Mouse (Mus musculus) thymus, adult 2 months (tissue): ENCODE data around the gene Carmil3. TPM values are rescaled to one million over a fixed set of nuclear protein-coding genes. Genes with fewer than 3 reads are reported as not detected.

Source experiments
- DNase-seq: peaks from one replicate; pipeline ENCODE4 v3.0.0; 2021
- H3K27ac ChIP-seq: fragments of 200-500 bp; 2 replicates; pipeline ENCODE4 v1.5.1; 2012; ENCODE audit warnings: low read length, control low read depth; ENCODE audit not compliant: control insufficient read depth, insufficient read depth
- H3K27me3 ChIP-seq: fragments of 200-500 bp; 2 replicates; pipeline ENCODE4 v1.6.1; 2012; ENCODE audit warnings: mild to moderate bottlenecking, low read length, moderate library complexity, mixed read lengths; ENCODE audit not compliant: control insufficient read depth, insufficient read depth
- H3K36me3 ChIP-seq: fragments of 200-500 bp; 2 replicates; pipeline ENCODE4 v1.6.1; 2012; ENCODE audit warnings: mild to moderate bottlenecking, low read length, moderate library complexity; ENCODE audit not compliant: control insufficient read depth, insufficient read depth
- H3K4me1 ChIP-seq: fragments of 200-500 bp; replicated peaks from 2 replicates; pipeline ENCODE4 v1.6.1; 2012; ENCODE audit warnings: low read length; ENCODE audit not compliant: control insufficient read depth, insufficient read depth
- H3K4me3 ChIP-seq: fragments of 200-500 bp; 2 replicates; pipeline ENCODE4 v1.5.1; 2012; ENCODE audit warnings: mild to moderate bottlenecking, low read length, control low read depth, moderate library complexity; ENCODE audit not compliant: control insufficient read depth, insufficient read depth
- CTCF ChIP-seq: fragments of 200-500 bp; IDR thresholded peaks from 2 replicates; pipeline ENCODE4 v1.5.1; 2012; ENCODE audit warnings: mild to moderate bottlenecking, control low read depth, low read length, moderate library complexity, borderline replicate concordance; ENCODE audit not compliant: control insufficient read depth, poor library complexity, insufficient read depth; ENCODE audit errors: extremely low read depth
- POLR2A ChIP-seq: fragments of 200-500 bp; IDR thresholded peaks from 2 replicates; pipeline ENCODE4 v1.6.1; 2012; ENCODE audit warnings: mild to moderate bottlenecking, low read length, control low read depth, moderate library complexity; ENCODE audit not compliant: control insufficient read depth, poor library complexity, insufficient read depth; ENCODE audit errors: extremely low read depth
- WGBS: fragments of 180-500 bp; shearing (Covaris S2); methylation state at CpG from one replicate; pipeline ENCODE4 v1.1.7; 2018; 5-methylcytosine and 5-hydroxymethylcytosine counted together
- polyA plus RNA-seq: library from polyadenylated mRNA; depleted of rRNA; stranded (reverse); fragments of >200 nt; gene quantifications from 2 replicates; pipeline ENCODE4 v1.2.3, GENCODE M21; 2012; rRNA removed

Carmil3 gene
- polyA plus RNA-seq, 1 experiment: 25.4 TPM

DNA sequence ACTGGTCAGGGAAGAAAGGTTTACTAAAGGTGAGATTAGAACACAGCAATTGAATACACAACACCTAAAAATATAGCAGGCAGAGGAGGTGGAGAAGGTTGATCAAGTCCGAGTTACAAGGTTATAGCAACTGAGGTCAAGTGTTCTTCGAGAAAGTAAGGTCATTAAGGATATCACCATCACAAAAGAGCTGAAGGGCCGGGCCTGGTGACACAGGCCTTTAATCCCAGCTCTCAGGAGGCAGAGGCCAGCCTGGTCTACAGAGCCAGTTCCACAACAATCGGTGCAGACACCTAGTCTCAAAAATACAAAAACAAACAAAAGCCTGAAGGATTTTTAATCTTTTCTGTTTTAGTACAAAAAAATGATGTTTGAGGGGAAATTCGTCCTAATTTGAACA lies 60.9 kb downstream of the Carmil3 start:
- Histone ChIP-seq H3K4me3 (no peak overlapping the region), H3K27ac (no peak overlapping the region), H3K27me3 (no peaks in the 10 kb centered on the region), H3K4me1 (peaks cover 3% of the 10 kb centered on the region; the same call in 1 of the 2 replicates), H3K36me3 (no peaks in the 10 kb centered on the region)
- 96% methylated on average over 5 of the region's 5 CpGs for WGBS
- DNase-seq: no peak
- TF ChIP-seq POLR2A (no peak), CTCF (no peak)

DNA sequence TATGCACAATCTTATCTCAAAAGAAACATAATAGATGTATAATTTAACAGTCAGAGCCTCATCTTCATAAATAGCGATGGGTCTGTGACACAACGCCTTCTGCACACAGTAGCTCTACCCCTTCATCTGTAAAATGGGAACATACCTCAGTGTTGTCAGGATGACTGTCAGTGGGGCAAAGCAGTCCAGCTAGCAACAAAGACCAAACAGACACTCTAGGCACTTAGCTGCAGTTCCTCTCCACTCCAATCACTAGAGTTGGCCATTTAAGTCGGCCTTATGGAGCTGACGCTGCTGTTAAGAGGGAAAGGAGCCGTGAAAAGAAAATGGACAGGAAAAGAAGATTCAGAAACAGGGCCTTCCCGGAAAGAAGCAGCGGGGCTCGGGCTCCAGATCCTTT lies 61.3 kb downstream of the Carmil3 start:
- DNase-seq: no peak
- Histone ChIP-seq H3K27ac (no peak overlapping the region), H3K4me3 (no peak overlapping the region), H3K4me1 (peaks cover 3% of the 10 kb centered on the region; the same call in 1 of the 2 replicates), H3K36me3 (no peaks in the 10 kb centered on the region), H3K27me3 (no peaks in the 10 kb centered on the region)
- TF ChIP-seq POLR2A (no peak), CTCF (no peak)
- 92% methylated on average over 8 of the region's 8 CpGs for WGBS

DNA sequence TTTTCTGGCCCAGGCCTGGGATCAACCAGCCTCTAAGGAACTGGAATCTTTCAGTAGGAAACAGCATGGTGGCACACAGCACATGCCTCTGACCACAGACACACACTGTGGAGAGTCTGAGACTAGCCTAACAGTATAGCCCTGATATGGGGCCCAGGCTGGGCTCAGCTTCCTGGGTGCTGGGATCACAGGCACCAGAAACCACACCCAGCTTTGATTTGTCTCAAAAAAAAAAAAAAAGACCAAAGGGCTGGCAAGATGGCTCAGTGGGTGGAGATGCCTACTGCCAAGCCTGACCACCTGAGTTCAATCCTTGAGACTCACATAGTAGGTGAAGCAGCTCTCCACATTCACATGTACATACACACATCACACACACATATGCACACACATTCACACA lies 64.2 kb downstream of the Carmil3 start:
- TF ChIP-seq CTCF (no peak), POLR2A (no peak)
- DNase-seq: no peak
- H3K4me3 ChIP-seq: no peak overlapping the region
- no peaks in the 10 kb centered on the region for H3K27me3 ChIP-seq
- no peak overlapping the region for H3K27ac ChIP-seq
- peaks cover 3% of the 10 kb centered on the region; the same call in 1 of the 2 replicates for H3K4me1 ChIP-seq
- no peaks in the 10 kb centered on the region for H3K36me3 ChIP-seq

DNA sequence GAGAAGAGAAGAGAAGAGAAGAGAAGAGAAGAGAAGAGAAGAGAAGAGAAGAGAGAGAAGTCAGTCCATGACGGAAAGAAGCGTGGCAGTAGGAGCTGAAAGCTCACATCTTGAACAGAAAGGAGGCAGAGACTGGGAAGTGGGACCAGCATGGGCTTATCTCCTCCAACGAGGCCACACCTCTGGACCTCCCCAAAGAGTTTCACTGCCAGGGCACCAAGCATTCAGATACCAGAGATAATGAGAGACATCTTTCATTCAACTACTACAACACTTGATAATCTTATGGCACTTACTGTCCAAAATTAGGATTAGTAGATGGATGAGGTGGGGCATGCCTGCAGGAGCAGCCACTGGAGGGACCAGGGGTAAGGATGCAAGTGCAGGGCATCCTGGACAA lies 65.3 kb downstream of the Carmil3 start:
- no peak for DNase-seq
- H3K4me3 ChIP-seq: no peak overlapping the region
- H3K27ac ChIP-seq: no peak overlapping the region
- H3K4me1 ChIP-seq: peaks cover 3% of the 10 kb centered on the region; the same call in 1 of the 2 replicates
- 94% methylated on average over 3 of the region's 3 CpGs for WGBS
- H3K36me3 ChIP-seq: no peaks in the 10 kb centered on the region
- no peaks in the 10 kb centered on the region for H3K27me3 ChIP-seq
- TF ChIP-seq CTCF: no peak
- TF ChIP-seq POLR2A: no peak

DNA sequence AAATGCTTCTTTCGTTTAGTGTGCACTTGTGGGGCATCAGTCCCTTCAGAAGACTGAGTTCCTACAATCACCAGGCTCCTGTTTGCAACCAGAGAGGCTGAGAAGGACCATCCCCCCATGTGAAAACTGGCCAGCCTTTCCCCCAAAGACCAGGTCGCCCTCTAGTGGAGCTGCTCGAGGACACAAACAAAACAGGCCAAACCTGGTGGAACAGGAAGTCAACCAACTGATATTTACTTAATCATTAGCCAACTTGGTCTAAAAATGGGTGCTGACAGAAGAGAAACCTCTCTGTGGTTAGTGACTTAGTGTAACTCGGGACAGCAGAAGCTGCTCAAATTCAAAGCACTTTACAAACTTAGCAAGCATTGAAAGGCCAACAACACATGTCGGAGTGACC lies 66.6 kb downstream of the Carmil3 start:
- TF ChIP-seq POLR2A (no peak), CTCF (no peak)
- no peaks in the 10 kb centered on the region for H3K27me3 ChIP-seq
- WGBS: 21% methylated on average over 5 of the region's 5 CpGs
- H3K36me3 ChIP-seq: no peaks in the 10 kb centered on the region
- peaks cover 10% of the 10 kb centered on the region for H3K4me1 ChIP-seq
- peak; percentile 68 for DNase-seq
- no peak overlapping the region for H3K4me3 ChIP-seq
- H3K27ac ChIP-seq: no peak overlapping the region

DNA sequence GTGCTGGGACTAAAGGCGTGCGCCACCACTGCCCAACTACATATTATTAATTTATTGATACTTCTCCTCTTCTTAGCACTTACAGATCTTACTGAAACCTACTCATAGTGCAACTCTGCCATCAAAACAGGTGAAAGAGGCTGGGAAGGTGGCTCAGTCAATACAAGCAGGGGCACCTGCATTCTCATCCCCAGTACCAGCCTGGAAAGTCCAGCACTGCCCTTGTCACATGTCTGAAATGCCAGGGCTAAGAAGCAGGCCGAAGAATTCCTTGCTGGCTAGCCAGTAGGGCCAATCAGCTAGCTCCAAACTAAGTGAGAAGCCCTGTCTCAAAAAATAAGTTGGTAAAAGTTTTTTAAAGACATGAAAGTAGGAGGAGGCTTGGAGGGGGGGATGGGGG lies 67.1 kb downstream of the Carmil3 start:
- no peak for DNase-seq
- Histone ChIP-seq H3K4me3 (no peak overlapping the region), H3K4me1 (peaks cover 10% of the 10 kb centered on the region), H3K27ac (no peak overlapping the region), H3K36me3 (no peaks in the 10 kb centered on the region), H3K27me3 (no peaks in the 10 kb centered on the region)
- 95% methylated on average over 3 of the region's 3 CpGs for WGBS
- TF ChIP-seq CTCF: no peak
- no peak for TF ChIP-seq POLR2A

Other genes with a start within 250 kb of the Carmil3 start
- gene Dhrs4, start 11.9 kb upstream of the Carmil3 start, polyA plus RNA-seq: 38.3 and 46.8 TPM in 2 replicates
- 0.98 and 1.0 TPM in 2 replicates for gene Cpne6, start 19.8 kb downstream of the Carmil3 start, polyA plus RNA-seq
- gene Nrl, start 34.3 kb downstream of the Carmil3 start, polyA plus RNA-seq: 0.50 and 0.70 TPM in 2 replicates
- 13.2 and 13.3 TPM in 2 replicates for gene Pck2, start 49.6 kb downstream of the Carmil3 start, polyA plus RNA-seq
- 76.8 and 77.7 TPM in 2 replicates for gene Dcaf11, start 69.4 kb downstream of the Carmil3 start, polyA plus RNA-seq
- 8.2 and 8.3 TPM in 2 replicates for gene A730061H03Rik, start 69.8 kb downstream of the Carmil3 start, polyA plus RNA-seq
- 1.7 and 20.2 TPM in 2 replicates for gene Fitm1, start 85.0 kb downstream of the Carmil3 start, polyA plus RNA-seq
- 129 and 136 TPM in 2 replicates for gene Psme1, start 87.5 kb downstream of the Carmil3 start, polyA plus RNA-seq
- gene Emc9, start 94.7 kb downstream of the Carmil3 start, polyA plus RNA-seq: 7.4 and 13.4 TPM in 2 replicates
- gene Psme2, start 100.5 kb downstream of the Carmil3 start, polyA plus RNA-seq: 98.7 and 104 TPM in 2 replicates
- 84.0 and 89.3 TPM in 2 replicates for gene Rnf31, start 101.1 kb downstream of the Carmil3 start, polyA plus RNA-seq
- gene Irf9, start 112.9 kb downstream of the Carmil3 start, polyA plus RNA-seq: 135 and 162 TPM in 2 replicates
- gene Rec8, start 127.4 kb downstream of the Carmil3 start, polyA plus RNA-seq: 2.9 and 3.7 TPM in 2 replicates
- gene Ipo4, start 145.3 kb downstream of the Carmil3 start, polyA plus RNA-seq: 68.1 and 71.6 TPM in 2 replicates
- gene Gm49378, start 147.2 kb downstream of the Carmil3 start, polyA plus RNA-seq: 10.2 and 10.9 TPM in 2 replicates
- 98.1 and 102 TPM in 2 replicates for gene Tm9sf1, start 153.2 kb downstream of the Carmil3 start, polyA plus RNA-seq
- 2.2 and 2.6 TPM in 2 replicates for gene Tssk4, start 159.5 kb downstream of the Carmil3 start, polyA plus RNA-seq
- gene Mdp1, start 169.9 kb downstream of the Carmil3 start, polyA plus RNA-seq: 34.7 and 45.8 TPM in 2 replicates
- 27.8 and 40.9 TPM in 2 replicates for gene Gmpr2, start 181.3 kb downstream of the Carmil3 start, polyA plus RNA-seq
- gene Nedd8, start 181.5 kb downstream of the Carmil3 start, polyA plus RNA-seq: 292 and 416 TPM in 2 replicates
- 51.5 and 51.9 TPM in 2 replicates for gene Tinf2, start 191.2 kb downstream of the Carmil3 start, polyA plus RNA-seq
- gene Tgm1, start 223.3 kb downstream of the Carmil3 start, polyA plus RNA-seq: 7.2 and 8.2 TPM in 2 replicates
- gene Rabggta, start 231.6 kb downstream of the Carmil3 start, polyA plus RNA-seq: 80.5 and 84.9 TPM in 2 replicates